Mouse (Mus musculus) hindlimb bud, embryonic 11.5 days (tissue): Measurements from ENCODE around the gene Mta1.

Experiments
- DNase-seq: peaks from one replicate; pipeline ENCODE4 v3.0.0-alpha.2; 2012; ENCODE audit warnings: low read depth, low spot score; ENCODE audit errors: extremely low spot score

The Mta1 gene

GRCm38 (mm10) chr12:113133260-113133659, 35.2 kb downstream of the Mta1 start:
- DNase-seq, result no peak

GRCm38 (mm10) chr12:113133861-113134403, 35.9 kb downstream of the Mta1 start:
- DNase-seq, result no peak

- no peak for DNase-seq
Measured at GRCm38 (mm10) chr12:113134502-113134901, 36.4 kb downstream of the Mta1 start.

GRCm38 (mm10) chr12:113135401-113135800, 37.3 kb downstream of the Mta1 start:
- DNase-seq, result no peak

GRCm38 (mm10) chr12:113136492-113137020, 38.5 kb downstream of the Mta1 start:
- DNase-seq, result no peak

GRCm38 (mm10) chr12:113137260-113138213, 39.5 kb downstream of the Mta1 start:
- DNase-seq, result no peak

GRCm38 (mm10) chr12:113138291-113138690, 40.2 kb downstream of the Mta1 start:
- no peak for DNase-seq

- no peak for DNase-seq
Measured at GRCm38 (mm10) chr12:113138901-113139864, 41.1 kb downstream of the Mta1 start.

GRCm38 (mm10) chr12:113139908-113140615, 42.0 kb downstream of the Mta1 start, which contains the start of gene Crip2:
Gene Crip2 (plus strand): TSS chr12:113140236.
- peak; percentile 61 for DNase-seq

GRCm38 (mm10) chr12:113140616-113141411, 42.7 kb downstream of the Mta1 start:
- DNase-seq, result no peak

GRCm38 (mm10) chr12:113141531-113141973, 43.5 kb downstream of the Mta1 start:
- no peak for DNase-seq

- no peak for DNase-seq
Measured at GRCm38 (mm10) chr12:113142021-113142975, 44.2 kb downstream of the Mta1 start.

- DNase-seq, result no peak
Measured at GRCm38 (mm10) chr12:113143164-113143563, 45.1 kb downstream of the Mta1 start.

GRCm38 (mm10) chr12:113144001-113144756, 46.1 kb downstream of the Mta1 start:
- DNase-seq, result no peak

- DNase-seq, result no peak
Measured at GRCm38 (mm10) chr12:113144886-113145285, 46.8 kb downstream of the Mta1 start.

GRCm38 (mm10) chr12:113145591-113145990, 47.5 kb downstream of the Mta1 start:
- DNase-seq, result no peak
